Mouse (Mus musculus): ENCODE results near the gene Olfr370.

DNA sequence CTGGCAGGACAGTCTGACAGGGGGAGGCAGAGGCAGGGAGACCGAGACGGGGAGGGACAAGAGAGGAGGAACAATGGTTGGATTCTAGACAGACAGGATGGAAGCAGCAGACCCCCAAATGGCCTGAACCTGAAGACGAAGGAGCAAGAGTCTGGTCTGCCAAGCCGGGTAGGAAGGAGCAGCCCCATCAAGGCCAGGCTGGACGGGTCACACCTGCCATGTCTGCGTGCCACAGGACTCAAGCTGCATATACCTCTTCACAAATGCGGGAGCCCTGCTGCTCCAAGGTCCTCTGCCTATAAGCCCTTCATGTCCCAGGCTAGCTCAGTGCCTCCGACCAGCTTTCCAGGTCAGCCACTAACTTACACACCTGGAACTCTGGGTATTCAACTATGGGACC lies 44.1 kb downstream of the Olfr370 start:
- TF ChIP-seq CTCF (IDR thresholded peaks at IDR 0.05; ENCODE audit: control insufficient read depth, insufficient read depth, insufficient replicate concordance, low read depth, low read length) (no peak), POLR2A (IDR thresholded peaks at IDR 0.05; ENCODE audit: control insufficient read depth, low read depth, low read length) (no peak)
